Mouse (Mus musculus) right cerebral cortex, postnatal 4 days (tissue): ENCODE data around the gene Ccdc159.

Experiments used
- DNase-seq: peaks from one replicate; pipeline ENCODE4 v3.0.0-alpha.2; 2022

Gene Ccdc159

GRCm38 (mm10) chr9:21962010-21962409 is 34.7 kb downstream of the Ccdc159 start:
- no peak for DNase-seq

DNA sequence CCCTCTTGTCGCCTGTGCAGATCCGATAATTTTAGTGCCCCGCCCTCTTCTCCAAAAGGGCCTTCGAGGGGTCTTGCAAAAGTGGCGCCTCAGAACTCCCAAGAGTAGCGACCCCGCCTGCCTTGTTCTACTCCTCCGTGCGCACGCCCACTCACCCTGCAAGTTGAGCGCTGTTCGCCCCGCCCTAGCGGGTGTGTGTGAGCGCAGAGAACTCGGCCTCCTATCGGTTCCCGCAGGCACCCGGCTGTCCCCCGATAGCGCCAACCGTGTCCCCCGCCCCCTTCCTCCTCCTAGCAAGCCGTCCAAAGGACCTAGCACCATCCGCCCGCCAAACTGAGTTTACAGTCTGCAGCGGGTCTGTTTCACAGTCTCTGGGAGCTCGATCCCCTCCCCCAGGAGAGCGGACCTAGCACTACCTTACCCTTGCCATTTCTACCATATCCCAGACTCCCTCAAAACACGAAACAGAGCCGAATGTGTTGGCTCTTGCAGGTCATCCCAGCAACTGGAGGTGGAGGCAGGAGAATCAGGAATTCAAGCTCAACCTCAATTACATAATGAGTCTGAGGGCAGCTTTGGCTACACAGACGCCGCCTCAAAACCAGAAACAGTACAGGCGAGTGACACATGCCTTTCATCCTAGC is 35.3 kb downstream of the Ccdc159 start:
- peak; percentile 60 for DNase-seq

DNA sequence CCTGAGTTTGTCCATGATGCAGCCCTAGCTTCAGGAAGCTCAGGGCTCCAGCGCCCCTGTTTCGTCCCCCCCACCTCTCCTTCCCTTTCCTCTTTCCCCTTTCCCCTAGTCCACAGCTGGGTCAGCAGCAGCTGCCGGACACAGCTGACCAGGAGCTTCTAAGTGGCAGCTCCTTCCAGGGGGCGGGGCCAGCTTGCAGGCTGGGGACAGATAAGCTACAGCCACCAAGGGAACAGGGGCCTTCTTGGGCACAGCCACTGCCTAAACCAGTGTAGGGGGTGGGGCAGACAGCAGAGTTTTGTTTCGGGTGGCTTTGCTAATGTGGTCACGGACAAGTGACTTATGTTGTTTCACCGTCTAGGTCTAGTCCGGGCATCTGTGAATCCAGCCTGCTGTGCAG is 36.1 kb downstream of the Ccdc159 start, which contains the start of gene Epor:
Gene Epor (minus strand): TSS at position 90 of the 400 bp plus-strand sequence.
- DNase-seq: no peak

- no peak for DNase-seq
Observed at GRCm38 (mm10) chr9:21968883-21969282, 41.6 kb downstream of the Ccdc159 start.

DNA sequence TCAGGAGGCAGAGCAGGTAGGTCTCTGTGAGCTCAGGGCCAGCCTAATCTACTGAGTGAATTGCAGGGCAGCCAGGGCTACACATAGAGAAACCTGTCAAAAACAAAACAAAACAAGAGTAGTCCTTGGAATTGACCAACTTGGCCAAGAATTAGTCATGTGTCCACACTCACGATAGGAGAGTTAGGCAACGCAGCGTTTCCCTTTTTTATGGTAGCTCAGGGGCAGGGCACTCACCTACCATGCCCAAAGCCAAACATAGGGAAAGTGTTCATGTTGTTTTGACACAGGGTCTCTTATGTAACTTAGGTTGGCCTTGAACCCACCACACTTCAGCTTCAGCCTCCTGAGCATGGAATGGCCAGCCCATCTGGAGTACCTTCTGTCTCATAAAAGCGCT is 42.0 kb downstream of the Ccdc159 start:
- DNase-seq: no peak

DNA sequence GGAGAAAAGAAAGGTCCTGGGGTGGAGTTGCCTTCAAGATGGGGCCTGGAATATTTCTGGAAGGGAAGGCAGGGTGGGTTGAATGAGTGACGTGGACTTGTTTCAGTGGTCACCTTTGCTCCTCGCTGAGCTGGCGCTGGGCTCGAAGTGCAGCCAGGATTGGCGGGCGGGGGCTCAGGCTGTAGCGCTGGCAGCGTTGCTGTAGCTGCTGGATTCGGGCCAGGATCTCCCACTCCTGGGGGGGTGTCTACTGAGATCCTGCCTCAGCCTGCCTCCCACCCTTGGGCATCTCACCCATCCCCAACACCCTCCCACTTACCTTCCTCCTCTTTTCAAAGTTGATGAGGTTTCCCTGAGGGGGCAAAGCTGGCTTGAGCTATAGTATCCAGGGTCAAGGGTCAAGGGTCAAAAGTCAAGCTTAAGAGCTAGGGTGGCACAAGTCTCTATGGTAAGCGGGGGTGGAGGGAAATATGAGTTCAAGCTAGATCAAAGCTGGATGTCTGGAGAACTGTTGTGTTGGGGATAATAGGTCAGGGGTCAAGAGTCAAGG is 49.4 kb downstream of the Ccdc159 start:
- DNase-seq: no peak

DNA sequence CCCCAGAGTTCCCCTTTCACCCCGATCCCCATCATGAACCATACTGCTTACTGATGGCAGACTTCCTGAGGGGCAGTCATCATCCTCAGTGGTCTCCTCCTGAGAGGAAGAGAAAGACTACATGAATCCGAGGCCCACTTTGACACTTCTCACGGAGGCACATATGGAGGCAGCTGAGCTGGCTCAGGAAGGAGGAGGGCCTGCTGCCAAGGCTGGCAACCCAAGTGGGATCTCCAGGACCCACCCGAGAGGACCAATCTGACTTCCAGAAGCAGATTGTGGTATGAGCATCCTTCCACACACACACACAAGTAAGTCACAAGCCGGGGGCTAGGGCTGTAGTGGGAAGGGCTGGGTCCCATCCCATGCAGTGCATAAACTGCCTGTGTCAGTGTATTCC is 50.1 kb downstream of the Ccdc159 start:
- no peak for DNase-seq

GRCm38 (mm10) chr9:21977972-21978371 is 50.7 kb downstream of the Ccdc159 start:
- no peak for DNase-seq

GRCm38 (mm10) chr9:21978398-21979128 is 51.3 kb downstream of the Ccdc159 start:
- no peak for DNase-seq

DNA sequence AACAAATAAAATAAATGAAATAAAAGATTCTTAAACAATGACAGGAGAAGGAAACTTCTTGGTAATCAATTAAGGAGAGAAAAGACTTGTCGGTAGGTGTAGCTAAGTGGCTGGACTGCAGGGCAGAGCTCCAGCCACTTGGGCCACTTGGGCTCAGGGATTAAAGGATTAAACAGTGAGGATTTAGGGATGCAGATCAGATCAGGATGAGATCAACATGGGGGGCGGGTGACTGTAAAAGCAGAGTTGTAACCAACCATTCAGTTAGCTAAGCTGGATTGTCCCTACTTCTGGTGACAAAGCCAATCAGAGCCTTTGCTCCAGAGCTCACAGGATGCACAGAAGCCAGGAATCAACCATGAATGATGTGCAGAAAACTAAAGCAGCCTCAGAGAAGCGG is 56.6 kb downstream of the Ccdc159 start:
- no peak for DNase-seq
